Mouse (Mus musculus) T-helper 1 cell (primary cell): ENCODE data around the gene Krt18.
"Not testable (repeated sequence)": the region's sequence is repeated elsewhere in the genome, so short reads cannot be mapped to it uniquely, and the experiment has no call there.

ENCODE experiments used
- in situ Hi-C: fragments of 300-600 bp; cut with MboI, MseI; formaldehyde crosslinking; loops from one replicate; pipeline ENCODE4 v1.15.1; 2025; ENCODE audit warnings: high pct_unique_total_duplicates

Krt18 gene

DNA sequence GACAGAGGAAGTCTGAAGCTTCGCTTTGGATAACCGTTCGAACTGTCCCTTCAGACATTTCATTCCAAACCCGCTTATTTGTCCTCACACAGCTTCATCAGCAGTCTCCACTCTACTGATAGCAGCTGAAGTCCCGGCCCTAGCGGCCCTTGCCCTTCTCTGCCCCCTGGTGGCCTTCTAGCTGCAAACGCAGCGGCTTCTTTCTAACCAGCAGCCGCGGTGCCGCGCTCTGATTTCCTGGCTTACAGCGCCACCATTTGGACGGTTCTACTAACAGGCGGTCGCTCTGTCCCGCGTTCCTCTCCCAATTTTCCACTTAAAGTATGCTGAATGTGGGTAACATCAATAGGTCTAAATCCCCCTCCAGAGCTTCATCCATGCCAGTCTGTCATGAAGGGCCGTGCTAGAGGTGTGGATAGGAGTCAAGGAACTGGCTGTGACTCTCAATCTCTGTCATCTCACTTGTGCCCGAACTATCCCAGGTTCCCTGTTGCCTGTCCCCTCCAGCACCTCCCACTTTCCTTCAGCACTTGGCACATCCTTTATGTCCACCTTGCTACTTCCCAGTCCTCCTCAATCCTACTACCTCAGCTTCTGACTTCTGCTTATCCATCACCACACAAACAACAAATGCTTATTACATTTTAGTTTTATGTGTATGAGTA lies 37.8 kb downstream of the Krt18 start:
- in situ Hi-C loops: no loop called here

- in situ Hi-C loops: loop anchor here (5.0 kb wide), 1 partner anchor 828 kb away; no protein-coding TSS in a partner anchor
Observed at GRCm38 (mm10) chr15:102070476-102071467, 42.8 kb downstream of the Krt18 start.

DNA sequence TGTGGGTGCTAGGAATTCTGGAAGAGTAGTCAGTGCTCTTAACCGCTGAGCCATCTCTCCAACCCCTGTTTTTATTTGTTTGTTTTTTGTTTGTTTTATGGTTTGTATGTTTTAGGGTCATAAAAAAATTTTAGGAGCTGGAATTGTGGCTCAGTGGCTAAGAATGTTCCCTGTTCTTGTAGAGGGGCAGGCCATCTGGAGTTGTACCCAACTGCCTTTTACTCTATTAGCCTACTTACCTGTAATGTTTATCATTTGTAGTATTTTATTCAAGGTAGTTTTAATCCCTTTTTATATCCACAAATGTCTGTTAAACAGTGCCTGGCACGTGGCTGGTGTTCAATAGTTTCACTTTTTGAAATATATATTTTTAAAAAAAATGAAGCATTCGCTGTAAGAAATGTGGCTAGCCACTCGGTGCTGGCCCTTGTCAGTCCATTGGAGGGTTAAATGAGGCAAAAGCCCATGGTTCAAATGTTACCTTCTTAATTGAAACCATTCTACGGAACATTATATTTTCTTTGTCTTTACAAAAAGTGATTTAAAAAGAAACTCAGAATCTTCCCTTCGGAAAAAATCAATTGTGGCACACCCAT lies 45.1 kb downstream of the Krt18 start:
- in situ Hi-C loops: loop anchor here (5.0 kb wide), 1 partner anchor 831 kb away; no protein-coding TSS in a partner anchor

- in situ Hi-C loops: loop anchor here (5.0 kb wide), 1 partner anchor 831 kb away; no protein-coding TSS in a partner anchor
Observed at GRCm38 (mm10) chr15:102073559-102074069, 45.6 kb downstream of the Krt18 start, which contains the start of gene Eif4b. Gene Eif4b, plus strand, starts transcription at chr15:102073773.

- in situ Hi-C loops: loop anchor here (5.0 kb wide), 1 partner anchor 832 kb away; no protein-coding TSS in a partner anchor
Observed at GRCm38 (mm10) chr15:102074070-102074731, 46.2 kb downstream of the Krt18 start.

GRCm38 (mm10) chr15:102074876-102075585 lies 47.1 kb downstream of the Krt18 start:
- in situ Hi-C loops: loop anchor here (5.0 kb wide), 1 partner anchor 833 kb away; no protein-coding TSS in a partner anchor

DNA sequence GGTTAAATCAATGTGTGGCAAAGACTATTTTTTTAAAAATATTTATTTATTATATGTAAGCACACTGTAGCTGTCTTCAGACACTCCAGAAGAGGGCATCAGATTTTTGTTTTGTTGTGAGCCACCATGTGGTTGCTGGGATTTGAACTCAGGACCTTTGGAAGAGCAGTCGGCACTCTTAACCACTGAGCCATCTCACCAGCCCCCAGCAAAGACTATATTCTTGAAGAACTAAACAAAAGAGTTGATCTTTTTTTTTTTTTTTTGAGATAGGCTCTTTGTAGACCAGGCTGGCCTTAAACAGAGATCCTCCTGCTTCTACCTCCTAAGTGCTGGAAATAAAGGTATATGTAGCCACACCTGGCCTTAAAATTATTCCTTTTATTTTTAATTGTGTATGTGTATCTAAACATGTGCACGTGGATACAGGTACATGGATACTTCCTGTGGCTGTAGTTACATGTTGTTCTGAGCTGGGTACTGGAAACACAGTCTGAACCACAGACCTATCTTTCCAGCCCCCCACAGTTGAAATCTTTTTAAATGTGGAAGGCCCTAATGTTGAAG lies 49.2 kb downstream of the Krt18 start:
- in situ Hi-C loops: no loop called here

DNA sequence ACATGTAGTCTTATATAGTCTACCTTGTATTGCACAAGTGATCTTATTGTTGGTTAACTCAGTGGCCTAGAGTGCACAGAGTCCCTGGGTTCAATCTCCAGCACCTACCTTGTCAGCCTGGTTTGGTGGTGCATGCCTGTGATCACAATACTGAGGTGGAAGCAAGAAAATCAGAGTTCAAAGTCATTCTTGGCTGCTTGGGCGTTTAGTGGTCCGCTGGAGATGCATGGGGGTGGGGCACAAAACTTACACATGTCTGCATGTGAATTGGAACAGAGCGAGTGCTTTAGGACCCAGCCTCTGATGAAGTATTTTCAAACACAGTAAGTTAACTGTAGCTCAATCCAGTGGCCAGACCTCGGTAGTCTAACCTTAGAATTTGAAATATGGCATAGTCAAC lies 51.2 kb downstream of the Krt18 start:
- in situ Hi-C loops: no loop called here

- in situ Hi-C loops: not testable (repeated sequence)
Observed at GRCm38 (mm10) chr15:102079924-102080323, 51.9 kb downstream of the Krt18 start.

- in situ Hi-C loops: no loop called here
Observed at GRCm38 (mm10) chr15:102080429-102080828, 52.4 kb downstream of the Krt18 start.
